Mouse (Mus musculus) cerebellum, adult 2 months (tissue): Measurements from ENCODE around the gene Fam240b. TPM values are rescaled to one million over a fixed set of nuclear protein-coding genes. Genes with fewer than 3 reads are reported as not detected.
"Not testable (repeated sequence)": the region's sequence is repeated elsewhere in the genome, so short reads cannot be mapped to it uniquely, and the experiment has no call there.

Source experiments
- DNase-seq, 2 experiments: peaks; one replicate each; pipeline ENCODE4 v3.0.0; 2021
- H3K27ac ChIP-seq: fragments of 200-500 bp; 2 replicates; pipeline ENCODE4 v1.5.1; 2012; ENCODE audit warnings: low read length, control low read depth, inconsistent platforms; ENCODE audit not compliant: insufficient read depth
- H3K27me3 ChIP-seq: fragments of 200-500 bp; 2 replicates; pipeline ENCODE4 v1.6.1; 2012; ENCODE audit warnings: inconsistent platforms, mild to moderate bottlenecking, low read length, moderate library complexity; ENCODE audit not compliant: control insufficient read depth, insufficient read depth
- H3K4me1 ChIP-seq: fragments of 200-500 bp; 2 replicates; pipeline ENCODE4 v1.6.1; 2011; ENCODE audit warnings: low read length; ENCODE audit not compliant: control insufficient read depth, insufficient read depth
- H3K4me3 ChIP-seq: fragments of 200-500 bp; replicated peaks from 2 replicates; pipeline ENCODE3; 2011; ENCODE audit warnings: mild to moderate bottlenecking, low read depth, low read length, control low read depth; ENCODE audit not compliant: insufficient read depth
- CTCF ChIP-seq: fragments of 200-500 bp; IDR thresholded peaks from 2 replicates; pipeline ENCODE4 v1.5.1; 2011; ENCODE audit warnings: low read depth, mild to moderate bottlenecking, control low read depth, low read length, moderate library complexity, borderline replicate concordance; ENCODE audit not compliant: insufficient read depth
- POLR2A ChIP-seq: fragments of 200-500 bp; IDR thresholded peaks from 2 replicates; pipeline ENCODE4 v1.6.1; 2011; ENCODE audit warnings: low read length, control low read depth, borderline replicate concordance; ENCODE audit not compliant: insufficient read depth
- WGBS: fragments of 180-500 bp; shearing (Covaris S2); methylation state at CpG from one replicate; pipeline ENCODE4 v1.1.7; 2018; 5-methylcytosine and 5-hydroxymethylcytosine counted together
- polyA plus RNA-seq: library from polyadenylated mRNA; depleted of rRNA; stranded (reverse); fragments of >200 nt; gene quantifications from 2 replicates; pipeline ENCODE4 v1.2.3, GENCODE M21; 2012

The Fam240b gene
- polyA plus RNA-seq, 1 experiment: not detected

DNA sequence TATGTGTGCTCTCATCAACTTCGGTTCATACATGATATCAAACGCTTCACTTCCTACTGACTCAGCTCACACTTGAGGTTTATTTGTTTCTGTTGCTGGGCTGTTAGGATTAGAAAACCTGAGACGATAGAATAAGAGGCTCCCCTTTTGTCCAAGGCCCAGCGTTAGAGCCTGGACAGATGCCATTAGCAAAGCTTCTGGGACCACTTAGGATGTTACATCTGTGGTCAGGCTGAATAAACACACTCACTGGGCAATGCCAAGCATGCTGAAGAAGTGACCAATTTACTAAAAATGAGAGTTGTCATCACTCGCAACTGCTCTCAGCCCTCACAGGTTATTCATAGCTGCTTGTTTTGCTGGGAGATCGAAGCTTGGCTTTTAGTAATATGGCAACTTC is 7.7 kb downstream of the Fam240b start:
- TF ChIP-seq POLR2A (no peak), CTCF (no peak)
- no peak overlapping the region for H3K27ac ChIP-seq
- 69% methylated on average over 6 of the region's 6 CpGs for WGBS

GRCm38 (mm10) chr13:64479960-64480359 is 17.6 kb downstream of the Fam240b start:
- 90% methylated on average over 3 of the region's 3 CpGs for WGBS

More for the DNA sequence above, 7.7 kb downstream of the Fam240b start:
- H3K4me1 ChIP-seq: peaks cover 7% of the 10 kb centered on the region; the same call in 1 of the 2 replicates
- no peak for DNase-seq
- H3K27me3 ChIP-seq: no peaks in the 10 kb centered on the region
- no peak overlapping the region for H3K4me3 ChIP-seq

DNA sequence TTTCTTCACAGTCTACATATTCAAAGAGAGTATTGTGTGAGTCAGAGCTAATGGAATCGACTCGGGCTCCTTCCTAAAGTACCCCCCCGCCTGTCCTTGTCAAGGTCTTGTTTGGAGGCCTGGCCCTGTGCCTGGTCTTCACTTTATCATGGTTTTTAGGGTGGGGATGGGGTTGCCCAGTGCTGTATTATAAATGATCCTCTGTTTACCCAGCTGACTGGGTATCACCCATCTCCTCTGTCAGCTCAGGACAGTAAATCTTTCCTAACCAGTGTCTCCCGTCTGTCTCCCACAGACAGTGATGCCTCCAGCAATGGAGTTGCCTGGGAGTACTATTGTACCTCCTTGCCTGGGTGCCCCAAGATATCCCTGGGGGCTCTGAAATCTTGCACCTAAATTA is 19.6 kb downstream of the Fam240b start:
- TF ChIP-seq CTCF: no peak
- DNase-seq: no peak
- Histone ChIP-seq H3K27ac (no peak overlapping the region), H3K4me3 (no peak overlapping the region), H3K4me1 (no peaks in the 10 kb centered on the region), H3K27me3 (no peaks in the 10 kb centered on the region)
- WGBS: 72% methylated on average over 4 of the region's 4 CpGs

More at GRCm38 (mm10) chr13:64479960-64480359, 17.6 kb downstream of the Fam240b start:
- H3K4me3 ChIP-seq: no peak overlapping the region
- no peaks in the 10 kb centered on the region for H3K4me1 ChIP-seq
- no peaks in the 10 kb centered on the region for H3K27me3 ChIP-seq
- H3K27ac ChIP-seq: no peak overlapping the region
- no peak for TF ChIP-seq CTCF
- TF ChIP-seq POLR2A: no peak
- no peak for DNase-seq

- no peak overlapping the region for H3K27ac ChIP-seq
Observed at GRCm38 (mm10) chr13:64467886-64468285, 29.7 kb downstream of the Fam240b start.

DNA sequence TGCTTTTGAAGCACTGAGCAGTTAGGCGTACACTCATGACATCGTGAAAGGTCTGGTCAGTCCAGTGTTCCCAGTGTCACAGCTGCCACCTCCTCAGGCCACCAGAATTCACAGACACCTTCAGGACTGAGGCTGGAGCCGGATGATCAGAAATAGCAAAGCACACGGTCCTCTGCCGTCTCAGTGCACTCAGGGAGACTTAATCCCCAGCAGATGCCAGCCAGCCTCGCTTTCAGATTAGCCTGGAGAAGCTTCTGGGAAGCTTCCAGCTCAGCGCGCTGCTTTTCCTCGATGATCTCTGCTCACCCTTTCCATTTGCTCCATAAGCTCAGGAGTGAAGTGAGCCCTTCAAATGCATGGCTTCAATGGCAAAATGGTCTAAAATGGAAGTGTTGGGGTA is 32.4 kb downstream of the Fam240b start:
- no peaks in the 10 kb centered on the region; the same call in 1 of the 2 replicates for H3K4me1 ChIP-seq
- no peaks in the 10 kb centered on the region for H3K27me3 ChIP-seq
- H3K27ac ChIP-seq: no peak overlapping the region
- no peak for TF ChIP-seq POLR2A
- no peak for TF ChIP-seq CTCF
- WGBS: 7% methylated on average over 9 of the region's 9 CpGs
- DNase-seq: peak; percentile 44 to 60
- H3K4me3 ChIP-seq: no peak overlapping the region

More at GRCm38 (mm10) chr13:64467886-64468285, 29.7 kb downstream of the Fam240b start:
- DNase-seq: no peak
- Histone ChIP-seq H3K4me1 (no peaks in the 10 kb centered on the region; the same call in 1 of the 2 replicates), H3K27me3 (no peaks in the 10 kb centered on the region), H3K4me3 (no peak overlapping the region)
- WGBS: 43% methylated on average over 6 of the region's 6 CpGs
- TF ChIP-seq CTCF: no peak

- Histone ChIP-seq H3K4me3 (no peak overlapping the region), H3K27ac (no peak overlapping the region), H3K27me3 (no peaks in the 10 kb centered on the region), H3K4me1 (no peaks in the 10 kb centered on the region; the same call in 1 of the 2 replicates)
- no peak for DNase-seq
- TF ChIP-seq CTCF: no peak
- TF ChIP-seq POLR2A: no peak
- 80% methylated on average over 2 of the region's 2 CpGs for WGBS
Observed at GRCm38 (mm10) chr13:64462581-64462980, 35.0 kb downstream of the Fam240b start.

DNA sequence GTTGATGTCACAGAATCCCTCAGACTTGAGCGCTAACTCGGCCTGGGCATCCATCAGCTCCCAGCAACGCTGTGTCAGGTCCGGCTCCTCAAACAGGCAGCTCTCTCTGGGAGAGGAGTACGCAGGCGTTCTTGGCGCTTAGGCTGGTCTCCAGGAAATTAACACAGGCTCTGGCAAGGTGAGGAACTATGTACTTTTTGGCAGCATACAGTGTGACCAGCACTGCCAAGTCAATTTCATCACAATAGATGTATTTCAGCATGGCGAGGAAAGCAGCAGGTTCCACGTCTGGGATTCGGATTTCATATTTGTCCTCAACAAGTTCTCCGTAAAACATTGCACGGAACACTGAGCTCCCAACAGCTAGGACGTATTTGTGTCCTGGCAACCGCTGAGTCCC is 39.4 kb downstream of the Fam240b start:
- no peak overlapping the region for H3K27ac ChIP-seq
- 13% methylated on average over 14 of the region's 14 CpGs for WGBS
- H3K4me3 ChIP-seq: no peak overlapping the region
- TF ChIP-seq POLR2A: no peak
- TF ChIP-seq CTCF: no peak
- H3K4me1 ChIP-seq: peaks cover 5% of the 10 kb centered on the region; the same call in 1 of the 2 replicates
- no peaks in the 10 kb centered on the region for H3K27me3 ChIP-seq
- peak; percentile 48 to 71 for DNase-seq

DNA sequence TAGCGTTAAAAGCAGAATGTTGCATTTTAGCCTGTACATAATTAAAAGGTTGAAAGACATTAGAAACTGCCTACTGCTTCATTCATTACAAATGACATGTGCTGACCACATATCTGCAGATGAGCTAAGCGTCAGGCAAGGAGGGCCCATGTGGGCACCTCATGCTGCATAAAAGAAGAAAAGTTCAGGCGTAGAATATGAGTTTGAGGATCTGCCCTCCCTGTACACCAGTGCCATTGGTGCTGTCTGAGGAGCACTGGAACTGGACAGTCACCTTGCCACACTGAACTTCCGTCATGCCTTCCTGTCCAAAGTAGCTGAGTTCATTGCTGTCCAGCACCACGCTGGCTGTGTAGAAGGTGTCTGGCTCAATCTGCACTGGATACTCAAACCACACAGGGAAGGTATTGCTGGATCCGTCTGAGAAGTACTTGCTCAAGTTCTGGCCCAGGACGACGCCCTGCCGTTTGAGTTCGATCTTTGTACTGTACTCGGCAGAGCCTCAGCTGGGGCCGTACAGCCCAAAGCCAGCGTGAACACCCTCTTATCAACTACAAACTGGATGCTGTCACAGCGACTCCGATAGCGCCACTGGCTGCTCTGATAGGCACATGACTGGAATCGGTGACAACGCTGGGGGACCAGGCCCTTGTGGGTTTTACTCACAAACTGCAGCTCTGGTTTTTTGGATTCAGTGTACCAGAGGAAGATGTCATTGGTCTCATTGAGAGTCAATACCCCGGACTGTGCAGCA is 40.2 kb downstream of the Fam240b start:
- H3K27me3 ChIP-seq, H3K4me1 ChIP-seq, H3K4me3 ChIP-seq, DNase-seq, H3K27ac ChIP-seq: not testable (repeated sequence)
- WGBS: 95% methylated on average over 19 of the region's 19 CpGs
